Mouse (Mus musculus): ENCODE data around the gene Irak3.
"Not testable (repeated sequence)": the region's sequence is repeated elsewhere in the genome, so short reads cannot be mapped to it uniquely, and the experiment has no call there.

Irak3 gene

DNA sequence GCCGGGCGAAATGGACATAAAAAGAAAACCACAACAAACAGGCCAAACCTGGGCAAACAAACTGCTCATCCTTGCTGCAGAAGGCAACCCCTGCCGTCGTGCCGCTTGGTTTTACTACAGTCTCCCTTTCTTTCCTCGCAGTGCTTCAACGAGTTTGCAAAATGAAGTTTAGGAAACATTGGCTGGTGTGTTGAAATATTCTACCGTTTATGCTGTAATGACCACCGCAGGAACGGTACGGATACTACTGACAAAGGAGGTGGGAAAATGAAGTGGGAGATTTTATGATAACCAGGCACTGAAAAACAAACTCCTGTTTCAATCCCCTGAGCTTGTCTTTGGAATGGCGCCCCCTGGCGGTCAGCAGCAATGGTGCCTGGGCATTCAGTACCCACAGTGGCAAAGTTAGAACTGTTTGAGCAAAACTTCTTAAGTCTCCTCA is at the start of gene Irak3:
Gene Irak3, minus strand, starts transcription at position 170 of the 442 bp plus-strand sequence.
- DNase-seq = peak; percentile 87 to 91

- no peak for DNase-seq
These were observed 49.2 kb upstream of the Irak3 start for GRCm38 (mm10) chr10:120250911-120251683.

GRCm38 (mm10) chr10:120246994-120247750 is 45.2 kb upstream of the Irak3 start:
- peak; percentile 58 to 61 for DNase-seq

DNA sequence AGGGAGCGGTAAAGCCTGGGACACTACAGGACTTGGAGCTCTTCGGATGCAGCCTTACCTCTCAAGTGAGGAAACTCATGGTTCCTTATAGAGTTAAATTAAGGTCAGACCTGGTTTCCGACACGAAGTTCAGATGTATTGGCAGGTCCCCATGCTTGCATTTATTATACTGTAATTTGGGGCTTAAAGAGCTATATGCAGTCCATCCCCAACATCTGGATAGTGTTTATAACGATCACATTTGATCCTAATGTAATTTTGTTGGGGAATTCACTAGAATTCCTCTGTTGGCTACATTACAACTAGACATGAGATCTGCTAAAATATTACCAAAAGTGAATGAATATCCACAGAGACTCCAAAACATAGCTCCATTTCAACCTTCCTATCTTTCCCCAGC is 43.8 kb upstream of the Irak3 start:
- DNase-seq = no peak

DNA sequence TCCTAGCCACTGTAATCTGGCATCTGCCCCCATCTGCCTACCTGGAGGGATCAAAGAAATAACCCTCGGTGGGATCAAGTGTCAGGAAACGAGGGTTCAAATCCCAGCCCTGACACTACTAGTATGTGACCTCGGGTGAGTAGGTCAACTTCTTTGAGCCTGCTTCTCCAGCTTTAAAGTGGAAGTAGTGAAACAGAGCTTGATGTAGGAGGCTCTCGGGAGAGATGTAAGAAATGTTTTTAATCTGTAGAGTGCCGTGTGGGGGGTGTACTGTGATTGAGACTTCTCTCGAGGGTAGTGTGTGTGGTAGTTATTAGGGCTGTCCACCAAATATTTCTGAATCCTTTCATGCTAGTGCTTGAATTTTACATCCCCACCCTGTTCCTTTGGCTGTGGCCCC is 40.5 kb upstream of the Irak3 start:
- DNase-seq = no peak

DNA sequence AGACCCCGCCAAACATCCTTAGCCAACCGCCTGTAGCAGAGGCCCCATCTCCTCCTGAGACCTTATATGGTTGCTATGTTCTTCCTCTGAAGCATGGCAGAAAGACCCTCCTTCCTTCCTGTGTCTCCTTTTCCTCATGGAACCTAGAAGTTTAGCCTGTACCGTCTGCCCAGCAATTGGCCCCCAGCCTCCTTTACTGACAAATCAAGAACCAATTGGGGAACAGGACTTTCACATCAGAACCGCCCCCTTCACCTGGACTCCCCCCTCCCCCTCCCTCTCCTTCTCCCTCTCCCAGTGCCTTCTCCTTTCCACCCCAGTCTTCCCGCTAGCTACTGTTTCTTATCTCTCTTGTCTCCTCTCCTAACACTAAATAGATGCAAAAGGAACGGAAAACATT is 37.5 kb upstream of the Irak3 start:
- no peak for DNase-seq

- DNase-seq = no peak
These were observed 36.3 kb upstream of the Irak3 start for GRCm38 (mm10) chr10:120238241-120238640.

DNA sequence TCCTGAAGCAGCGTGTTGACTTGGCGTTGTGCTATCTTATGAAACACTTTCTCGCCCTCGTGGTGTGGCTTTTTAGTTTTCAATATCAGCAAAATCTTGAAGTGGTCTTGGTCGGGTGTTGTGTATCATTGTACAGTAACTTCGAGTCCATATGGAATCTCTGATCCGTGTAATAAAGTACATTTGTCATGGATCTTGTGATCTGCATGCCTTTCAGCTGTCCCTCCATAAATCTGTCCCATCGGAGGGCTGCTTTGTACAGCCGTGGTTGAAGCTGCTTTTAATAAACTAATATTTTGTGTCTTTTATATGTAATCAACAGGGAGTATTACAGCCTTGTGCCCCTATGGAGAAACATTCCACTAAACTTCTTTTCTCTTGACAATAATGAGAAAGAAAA is 34.9 kb upstream of the Irak3 start:
- DNase-seq = no peak

DNA sequence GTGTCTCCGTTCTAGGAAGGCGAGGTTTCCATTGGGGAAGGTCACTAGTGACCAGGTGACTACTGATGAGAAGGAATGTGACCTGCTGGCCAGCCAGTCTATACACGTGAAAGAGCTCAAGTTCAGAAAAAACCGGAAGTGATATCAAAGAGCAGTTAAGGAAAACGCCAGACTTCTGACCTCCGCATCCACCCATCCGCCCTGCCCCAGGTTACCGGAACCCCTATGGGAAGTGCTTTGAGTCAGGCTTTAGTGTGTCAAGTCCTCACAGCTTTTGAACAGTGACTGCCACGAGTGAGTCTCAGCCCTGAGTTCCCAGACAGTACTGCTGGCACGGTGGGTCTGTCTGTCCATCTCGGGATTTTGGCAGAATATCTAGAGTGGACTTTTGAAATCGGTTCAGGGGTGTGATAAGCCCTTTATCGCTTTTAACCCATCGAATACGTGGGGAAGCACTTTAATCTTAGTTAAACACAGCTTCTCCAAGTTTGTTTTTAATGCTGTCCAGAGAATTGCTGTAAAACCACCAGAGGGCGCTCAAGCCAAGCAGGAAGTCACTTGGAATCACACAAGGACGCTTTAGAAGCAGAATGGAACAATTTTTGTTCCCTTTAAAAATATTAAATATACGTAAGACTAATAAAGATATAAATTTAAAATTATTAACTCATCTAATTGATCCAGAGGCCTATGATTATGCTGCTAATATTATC is 31.9 kb upstream of the Irak3 start:
- peak; percentile 57 to 75 for DNase-seq

- peak; percentile 68 to 81 for DNase-seq
These were observed 29.8 kb upstream of the Irak3 start for GRCm38 (mm10) chr10:120231718-120232117.

DNA sequence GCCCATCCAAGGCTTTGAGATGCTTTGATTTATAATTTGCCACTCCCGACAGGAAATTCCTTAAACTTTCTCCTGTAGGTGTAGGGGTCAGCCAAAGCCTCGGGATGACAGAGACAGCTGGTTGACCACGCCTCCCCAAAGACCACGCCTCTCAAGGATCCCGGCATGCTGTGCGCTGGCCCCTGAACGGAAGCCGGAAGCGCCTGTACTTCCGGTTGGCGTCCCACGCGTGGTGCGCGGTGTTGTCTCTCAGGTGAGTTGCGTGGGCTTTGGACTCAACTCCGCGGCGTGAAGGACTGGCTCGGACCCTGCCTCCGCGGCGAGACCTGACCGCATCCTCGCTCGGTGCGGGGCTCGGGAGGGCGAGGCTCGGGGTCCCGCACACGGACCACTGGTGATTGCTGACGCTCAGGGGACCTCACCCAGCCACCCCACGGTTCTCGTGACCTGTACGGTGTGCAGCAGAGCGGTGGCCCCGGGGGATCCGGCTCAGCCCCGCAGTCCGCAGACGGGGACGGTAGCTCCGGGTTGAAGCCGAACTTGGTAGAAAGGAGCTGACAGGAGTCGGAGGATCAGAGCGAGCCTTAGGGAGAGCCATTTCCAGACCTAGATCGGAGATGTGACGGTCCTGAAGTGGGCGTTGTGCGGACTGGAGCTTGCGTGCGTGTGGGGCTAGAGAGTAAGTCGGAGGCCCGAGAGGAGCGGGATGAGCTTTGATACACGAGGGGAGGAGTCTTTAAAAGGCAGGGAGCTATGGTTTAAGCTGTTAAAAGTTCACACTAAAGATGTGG is 25.1 kb upstream of the Irak3 start, which contains the start of gene Llph:
Gene Llph, plus strand, starts transcription at position 200 of the 791 bp plus-strand sequence.
- DNase-seq = peak; percentile 92 to 93

GRCm38 (mm10) chr10:120220776-120221175 is 18.8 kb upstream of the Irak3 start:
- no peak for DNase-seq

DNA sequence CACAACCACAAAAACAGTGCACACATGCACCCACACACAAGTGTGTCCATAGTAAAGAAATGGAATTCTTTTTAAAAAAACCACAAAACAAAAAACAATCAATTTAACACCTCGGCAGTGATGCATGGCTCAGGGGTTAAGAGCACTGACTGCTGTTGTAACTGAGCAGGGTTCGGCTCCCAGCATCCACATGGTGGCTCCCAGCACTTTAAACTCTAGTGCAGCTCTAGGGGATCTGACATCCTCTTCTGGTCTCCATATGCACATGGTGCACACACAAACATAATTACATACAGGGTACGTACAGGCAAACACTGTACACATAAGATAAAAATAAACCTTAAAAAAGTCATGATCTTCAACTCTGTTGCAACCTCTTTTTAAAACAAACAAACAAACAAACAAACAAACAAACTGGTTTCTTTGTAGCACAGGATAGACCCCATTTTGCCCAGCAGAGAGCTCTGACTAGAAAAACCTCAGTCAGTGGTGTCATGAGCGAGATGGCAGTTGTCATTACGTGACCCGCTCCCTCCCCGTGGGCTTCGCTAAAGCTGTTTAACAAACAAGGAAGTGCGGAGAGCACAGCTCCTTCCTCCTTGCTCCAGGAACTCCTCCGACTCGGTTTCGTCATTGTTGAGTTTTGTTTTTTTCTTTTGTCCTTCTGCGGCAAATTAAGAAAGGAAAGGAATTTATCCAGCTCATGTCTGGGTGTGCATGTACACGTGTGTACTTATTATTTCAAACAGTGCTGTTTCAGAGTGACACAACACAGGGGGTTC is 17.8 kb upstream of the Irak3 start:
- DNase-seq = peak in 1 of 2 experiments; percentile 43

- no peak for DNase-seq
These were observed 17.1 kb upstream of the Irak3 start for GRCm38 (mm10) chr10:120218996-120219395.

GRCm38 (mm10) chr10:120217099-120217498 is 15.2 kb upstream of the Irak3 start:
- DNase-seq = not testable (repeated sequence)

GRCm38 (mm10) chr10:120210096-120210495 is 8.2 kb upstream of the Irak3 start:
- no peak for DNase-seq

- no peak for DNase-seq
These were observed 7.6 kb upstream of the Irak3 start for GRCm38 (mm10) chr10:120209539-120209925.

GRCm38 (mm10) chr10:120208575-120209538 is 6.9 kb upstream of the Irak3 start:
- DNase-seq = peak; percentile 94 to 96

DNA sequence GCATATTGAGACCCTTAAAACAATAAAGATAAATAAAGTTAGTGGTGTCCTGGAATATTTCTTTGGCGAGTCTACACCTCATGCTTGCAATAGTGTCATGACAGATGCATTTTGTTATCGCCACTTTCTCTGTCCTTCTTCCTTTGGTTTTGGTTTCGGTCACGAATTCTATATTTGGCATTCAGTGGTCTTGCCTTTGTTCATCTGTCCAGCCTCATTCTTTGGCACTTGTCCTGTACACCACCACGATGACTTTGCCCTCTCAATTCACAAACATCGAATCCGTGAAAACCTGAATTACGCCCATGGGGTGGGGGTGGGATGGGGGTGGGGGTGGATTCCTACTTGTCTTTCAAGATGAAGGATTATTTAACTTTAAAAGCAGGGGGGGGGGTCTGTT is 6.1 kb upstream of the Irak3 start:
- DNase-seq = no peak

DNA sequence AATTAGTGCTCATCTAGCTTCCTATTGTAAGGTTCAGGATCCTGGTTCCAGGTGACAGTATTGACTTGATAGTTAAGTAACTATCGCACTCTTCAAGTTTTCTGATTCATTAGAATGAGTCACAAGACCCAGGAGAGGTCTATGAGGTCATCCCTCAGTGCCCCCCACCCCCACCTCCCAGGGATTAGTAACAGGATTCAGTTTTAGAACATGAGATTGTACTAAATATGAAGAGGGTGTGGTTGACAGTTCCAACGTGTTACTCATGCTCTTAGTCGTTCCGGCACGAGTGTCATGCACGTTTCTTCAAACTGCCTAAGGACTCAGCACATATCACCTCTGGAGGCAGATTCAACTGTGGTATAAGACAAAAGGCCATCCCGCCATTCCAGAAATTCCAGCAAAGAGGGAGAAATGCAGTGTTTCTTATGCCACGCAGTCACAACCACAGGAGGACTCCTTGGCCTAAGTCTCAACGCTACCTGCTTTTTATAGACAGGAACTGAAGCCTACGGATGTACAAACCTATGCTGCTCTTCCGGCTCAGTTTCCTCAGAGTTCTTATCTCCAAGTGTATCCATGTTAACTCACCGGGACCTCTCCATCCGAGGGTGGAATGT is 2.8 kb upstream of the Irak3 start:
- no peak for DNase-seq
